18 mouse cellular contexts compared by ENCODE assay signal in genomic region chr9:101509196-101509595, GRCm38 (mm10).
DNase-seq lines count a peak whose midpoint lies in the region; ATAC-seq and TF ChIP-seq lines count a peak whose summit lies in the region.
"Had no signal": no experiment of that assay in that cellular context is flagged by ENCODE, and none has a peak within 500 bp of the region (broad histone marks: within the 10 kb centered on the region; RNA-seq: fewer than 3 reads in every experiment).

No protein-coding gene starts in this region.

- no peaks in the 10 kb centered on the region for H3K27me3 ChIP-seq in forebrain, embryonic 16.5 days (replicated peaks; ENCODE audit: control insufficient read depth, insufficient read depth, low read length)
- no peaks in the 10 kb centered on the region for H3K27me3 ChIP-seq in forebrain, embryonic 15.5 days
- no peaks in the 10 kb centered on the region for H3K27me3 ChIP-seq in hindbrain, postnatal 0 days (ENCODE audit: insufficient read depth, low read length)
- H3K27me3 ChIP-seq: embryonic facial prominence, embryonic 12.5 days; forebrain, embryonic 12.5 days had no signal

- H3K27ac ChIP-seq in forebrain, embryonic 16.5 days (ENCODE audit: low read length): no peak overlapping the region
- no peak overlapping the region for H3K27ac ChIP-seq in forebrain, embryonic 15.5 days (replicated peaks)
- H3K27ac ChIP-seq in hindbrain, postnatal 0 days: no peak overlapping the region
- H3K27ac ChIP-seq: embryonic facial prominence, embryonic 10.5 days; embryonic facial prominence, embryonic 12.5 days; forebrain, embryonic 12.5 days had no signal

- no peak for TF ChIP-seq CTCF in brain, embryonic 14.5 days (IDR thresholded peaks at IDR 0.05; ENCODE audit: borderline replicate concordance, extremely low read depth, insufficient read depth, insufficient read length)
- no peak for TF ChIP-seq CTCF in hindbrain, postnatal 0 days (IDR thresholded peaks at IDR 0.05; ENCODE audit: low read depth)

- 44% methylated on average over 9 of the region's 9 CpGs for WGBS in forebrain, embryonic 16.5 days
- WGBS in forebrain, embryonic 15.5 days: 41% methylated on average over 9 of the region's 9 CpGs
- WGBS in hindbrain, postnatal 0 days: 39% methylated on average over 9 of the region's 9 CpGs

- H3K9me3 ChIP-seq in forebrain, embryonic 16.5 days (ENCODE audit: control insufficient read depth, low read length): no peaks in the 10 kb centered on the region
- no peaks in the 10 kb centered on the region for H3K9me3 ChIP-seq in forebrain, embryonic 15.5 days
- H3K9me3 ChIP-seq in hindbrain, postnatal 0 days (ENCODE audit: low read length): no peaks in the 10 kb centered on the region
- H3K9me3 ChIP-seq: embryonic facial prominence, embryonic 10.5 days; embryonic facial prominence, embryonic 12.5 days; forebrain, embryonic 12.5 days had no signal

- TF ChIP-seq POLR2A in brain, embryonic 14.5 days (IDR thresholded peaks at IDR 0.05; ENCODE audit: borderline replicate concordance, extremely low read depth, insufficient read depth, insufficient read length, poor library complexity, severe bottlenecking): no peak

- H3K4me2 ChIP-seq in forebrain, embryonic 16.5 days (ENCODE audit: low read length): no peak overlapping the region
- no peak overlapping the region for H3K4me2 ChIP-seq in forebrain, embryonic 15.5 days (replicated peaks)
- no peak overlapping the region for H3K4me2 ChIP-seq in hindbrain, postnatal 0 days (ENCODE audit: low read depth, low read length)
- H3K4me2 ChIP-seq: embryonic facial prominence, embryonic 12.5 days; forebrain, embryonic 12.5 days had no signal

- no peak overlapping the region for H3K4me3 ChIP-seq in forebrain, embryonic 16.5 days (replicated peaks; ENCODE audit: low read length)
- no peak overlapping the region for H3K4me3 ChIP-seq in forebrain, embryonic 15.5 days
- no peak overlapping the region for H3K4me3 ChIP-seq in hindbrain, postnatal 0 days (ENCODE audit: low read length)
- H3K4me3 ChIP-seq: embryonic facial prominence, embryonic 10.5 days; embryonic facial prominence, embryonic 12.5 days; forebrain, embryonic 12.5 days had no signal

- H3K9ac ChIP-seq in forebrain, embryonic 16.5 days (replicated peaks; ENCODE audit: low read depth, low read length): no peak overlapping the region
- no peak overlapping the region for H3K9ac ChIP-seq in forebrain, embryonic 15.5 days (replicated peaks)
- no peak overlapping the region for H3K9ac ChIP-seq in hindbrain, postnatal 0 days (replicated peaks; ENCODE audit: low read length)
- H3K9ac ChIP-seq: embryonic facial prominence, embryonic 12.5 days; forebrain, embryonic 12.5 days; forebrain, postnatal 0 days had no signal

- peak; percentile 20; the same call in 1 of the 2 replicates for ATAC-seq in forebrain, embryonic 16.5 days
- no peak for ATAC-seq in forebrain, embryonic 15.5 days (replicated peaks)
- ATAC-seq in hindbrain, postnatal 0 days: no peak
- ATAC-seq: forebrain, postnatal 0 days had no signal

- DNase-seq in brain, embryonic 14.5 days (ENCODE audit: low read depth): peak; percentile 54
- peak; percentile 29 for DNase-seq in retina, embryonic 14.5 days (ENCODE audit: low spot score)
- no peak for DNase-seq in frontal cortex, adult 2 months (ENCODE audit: extremely low spot score in 1 of 2, low spot score in 1 of 2)
- DNase-seq in hindbrain, postnatal 0 days (ENCODE audit: low spot score): no peak
- DNase-seq: adrenal gland, adult 2 months; adrenal gland, postnatal 10 days; adrenal gland, postnatal 25 days; cerebellum, adult 11-12 months; cerebellum, adult 2 months; cerebellum, adult 9-10 months; cerebellum, postnatal 10 days; cerebellum, postnatal 25 days; forebrain, postnatal 0 days had no signal

- H3K36me3 ChIP-seq in forebrain, embryonic 16.5 days (ENCODE audit: control insufficient read depth, insufficient read depth): no peaks in the 10 kb centered on the region
- H3K36me3 ChIP-seq in forebrain, embryonic 15.5 days: no peaks in the 10 kb centered on the region
- no peaks in the 10 kb centered on the region for H3K36me3 ChIP-seq in hindbrain, postnatal 0 days (ENCODE audit: insufficient read depth, low read length)
- H3K36me3 ChIP-seq: embryonic facial prominence, embryonic 10.5 days; embryonic facial prominence, embryonic 12.5 days; forebrain, embryonic 12.5 days had no signal

- 0 out of 2 replicates have a peak, but pooled peaks cover 2% of the 10 kb centered on the region for H3K4me1 ChIP-seq in forebrain, embryonic 16.5 days (replicated peaks; ENCODE audit: control insufficient read depth, insufficient read depth, low read length)
- no peaks in the 10 kb centered on the region for H3K4me1 ChIP-seq in forebrain, embryonic 15.5 days
- no peaks in the 10 kb centered on the region for H3K4me1 ChIP-seq in hindbrain, postnatal 0 days (ENCODE audit: insufficient read depth, low read length)
- H3K4me1 ChIP-seq: embryonic facial prominence, embryonic 10.5 days; embryonic facial prominence, embryonic 12.5 days; forebrain, embryonic 12.5 days had no signal

Comparison
In these comparisons a context has a peak if more than half of its experiments do, and no peak if none do; other contexts are left out.
1. DNase-seq: peak in brain, embryonic 14.5 days (single experiment) and retina, embryonic 14.5 days (single experiment); none in frontal cortex, adult 2 months (0 of 2) and hindbrain, postnatal 0 days (single experiment).